Mouse (Mus musculus): Measurements from ENCODE around the gene Tmtc2. TPM values are rescaled to one million over a fixed set of nuclear protein-coding genes. Genes with fewer than 3 reads are reported as not detected.

The Tmtc2 gene
- under 1 TPM in 1 of 2 experiments, not detected in 1; 0.39 TPM for polyA plus RNA-seq (2017; shearing (Covaris generic))

- ATAC-seq: peak; percentile 79
These were observed at the start of gene Tmtc2 for GRCm38 (mm10) chr10:105573908-105574694. Gene Tmtc2, minus strand, starts transcription at chr10:105574451.

- no peak for ATAC-seq
These were observed 37.9 kb upstream of the Tmtc2 start for GRCm38 (mm10) chr10:105612117-105612516.

GRCm38 (mm10) chr10:105598826-105599225 is 24.6 kb upstream of the Tmtc2 start:
- no peak for ATAC-seq

- no peak for ATAC-seq
These were observed 23.0 kb upstream of the Tmtc2 start for GRCm38 (mm10) chr10:105597226-105597625.

- ATAC-seq: no peak
These were observed 21.3 kb upstream of the Tmtc2 start for GRCm38 (mm10) chr10:105595480-105596102.

- ATAC-seq: no peak
These were observed 13.9 kb upstream of the Tmtc2 start for GRCm38 (mm10) chr10:105588141-105588540.

GRCm38 (mm10) chr10:105579318-105579717 is 5.1 kb upstream of the Tmtc2 start:
- no peak for ATAC-seq

- ATAC-seq: no peak
These were observed 4.1 kb upstream of the Tmtc2 start for GRCm38 (mm10) chr10:105578291-105578845.

GRCm38 (mm10) chr10:105574695-105575660 is 727 bp upstream of the Tmtc2 start:
- peak; percentile 62 for ATAC-seq

- peak; percentile 24 for ATAC-seq
These were observed 844 bp downstream of the Tmtc2 start for GRCm38 (mm10) chr10:105573306-105573907.

GRCm38 (mm10) chr10:105572829-105573228 is 1.4 kb downstream of the Tmtc2 start:
- peak; percentile 27 for ATAC-seq

- no peak for ATAC-seq
These were observed 1.9 kb downstream of the Tmtc2 start for GRCm38 (mm10) chr10:105572301-105572700.

- no peak for ATAC-seq
These were observed 2.4 kb downstream of the Tmtc2 start for GRCm38 (mm10) chr10:105571831-105572230.

- ATAC-seq: no peak
These were observed 3.2 kb downstream of the Tmtc2 start for GRCm38 (mm10) chr10:105571019-105571418.

GRCm38 (mm10) chr10:105569573-105569972 is 4.7 kb downstream of the Tmtc2 start:
- ATAC-seq: no peak

- no peak for ATAC-seq
These were observed 6.3 kb downstream of the Tmtc2 start for GRCm38 (mm10) chr10:105567825-105568531.

GRCm38 (mm10) chr10:105561548-105561947 is 12.7 kb downstream of the Tmtc2 start:
- ATAC-seq: no peak

GRCm38 (mm10) chr10:105557581-105557980 is 16.7 kb downstream of the Tmtc2 start:
- no peak for ATAC-seq

GRCm38 (mm10) chr10:105556890-105557572 is 17.2 kb downstream of the Tmtc2 start:
- ATAC-seq: no peak

- no peak for ATAC-seq
These were observed 20.1 kb downstream of the Tmtc2 start for GRCm38 (mm10) chr10:105554153-105554552.

GRCm38 (mm10) chr10:105548040-105548439 is 26.2 kb downstream of the Tmtc2 start:
- ATAC-seq: no peak
